ENCODE assay signal across 10 mouse cellular contexts in the genomic region with DNA sequence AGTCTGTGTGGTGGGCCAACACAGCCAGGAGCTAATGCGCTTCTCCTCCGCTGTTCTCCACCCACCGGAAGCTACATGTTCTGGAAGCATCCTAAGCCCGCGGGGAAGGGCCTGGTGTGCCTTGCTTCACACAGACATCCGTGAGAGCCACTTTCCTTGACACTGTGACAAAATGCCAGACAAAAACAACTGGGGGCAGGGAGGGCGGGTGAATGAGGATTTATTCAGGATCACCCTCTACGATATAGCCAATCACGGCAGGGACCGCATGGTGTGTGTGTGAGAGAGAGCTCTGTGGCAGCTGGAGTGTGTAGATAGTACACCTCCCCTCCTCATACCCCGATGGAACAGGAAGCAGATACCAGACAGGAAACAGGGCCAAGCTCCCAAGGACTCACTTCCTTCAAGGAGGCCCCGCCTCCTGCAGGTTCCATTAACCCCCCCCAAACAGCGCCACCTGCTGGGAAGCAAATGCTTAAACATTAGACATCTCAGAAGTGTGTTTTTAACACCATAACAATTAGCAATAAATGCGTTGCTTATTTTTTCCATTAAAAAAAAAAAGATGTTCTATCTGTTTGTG. TPM values are rescaled to one million over a fixed set of nuclear protein-coding genes. Genes with fewer than 3 reads are reported as not detected.
DNase-seq lines count a peak whose midpoint lies in the region; ATAC-seq lines count a peak whose summit lies in the region.
"Had no signal": no experiment of that assay in that cellular context is flagged by ENCODE, and none has a peak within 500 bp of the region (broad histone marks: within the 10 kb centered on the region; RNA-seq: fewer than 3 reads in every experiment).

No protein-coding gene starts in this region.

- H3K4me1 ChIP-seq in heart, embryonic 11.5 days (ENCODE audit: control insufficient read depth, insufficient read depth, low read length), result peaks cover 6% of the 10 kb centered on the region; the same call in 1 of the 2 replicates
- peaks cover 15% of the 10 kb centered on the region for H3K4me1 ChIP-seq in liver, embryonic 12.5 days

- no peak overlapping the region for H3K4me2 ChIP-seq in heart, embryonic 11.5 days
- peak overlapping the region; percentile 31 for H3K4me2 ChIP-seq in liver, embryonic 12.5 days
- H3K4me2 ChIP-seq: embryonic facial prominence, embryonic 12.5 days; neural tube, embryonic 13.5 days had no signal

- H3K27ac ChIP-seq in heart, embryonic 11.5 days (ENCODE audit: low read depth, low read length), result no peak overlapping the region
- H3K27ac ChIP-seq in liver, embryonic 12.5 days, result no peak overlapping the region
- H3K27ac ChIP-seq: embryonic facial prominence, embryonic 12.5 days; neural tube, embryonic 13.5 days had no signal

- H3K4me3 ChIP-seq in heart, embryonic 11.5 days (ENCODE audit: low read depth, low read length), result no peak overlapping the region
- H3K4me3 ChIP-seq in liver, embryonic 12.5 days, result no peak overlapping the region
- H3K4me3 ChIP-seq: embryonic facial prominence, embryonic 12.5 days; neural tube, embryonic 13.5 days had no signal

- H3K9me3 ChIP-seq in heart, embryonic 11.5 days (replicated peaks; ENCODE audit: control insufficient read depth, low read length), result no peaks in the 10 kb centered on the region
- H3K9me3 ChIP-seq in liver, embryonic 12.5 days (replicated peaks), result 0 out of 2 replicates have a peak, but pooled peaks cover 3% of the 10 kb centered on the region
- H3K9me3 ChIP-seq: embryonic facial prominence, embryonic 12.5 days; neural tube, embryonic 13.5 days had no signal

- peak; percentile 74 for DNase-seq in A20 (ENCODE audit: low read depth, low spot score)
- DNase-seq in R1 (ENCODE audit: low read depth, low spot score), result peak; percentile 94
- DNase-seq in splenic B cell, adult 2 months (ENCODE audit: low read depth, low spot score), result peak; percentile 71
- no peak for DNase-seq in adipocyte (ENCODE audit: low spot score)
- DNase-seq in embryo, embryonic 9.5 days (ENCODE audit: extremely low spot score), result no peak
- DNase-seq in cerebellum, adult 9-10 months, result no peak

- 68% methylated on average over 14 of the region's 14 CpGs for WGBS in heart, embryonic 11.5 days (ENCODE audit: insufficient replicate concordance)
- WGBS in liver, embryonic 12.5 days (ENCODE audit: insufficient replicate concordance), result 36% methylated on average over 14 of the region's 14 CpGs

- no peaks in the 10 kb centered on the region for H3K27me3 ChIP-seq in heart, embryonic 11.5 days (ENCODE audit: control insufficient read depth, insufficient read depth, low read length)
- no peaks in the 10 kb centered on the region for H3K27me3 ChIP-seq in liver, embryonic 12.5 days (replicated peaks)
- no peaks in the 10 kb centered on the region for H3K27me3 ChIP-seq in splenic B cell, adult 2 months (ENCODE audit: control insufficient read depth, insufficient read depth, low read length, poor library complexity, severe bottlenecking)
- H3K27me3 ChIP-seq: embryonic facial prominence, embryonic 12.5 days; neural tube, embryonic 13.5 days had no signal

- H3K36me3 ChIP-seq in heart, embryonic 11.5 days (ENCODE audit: control insufficient read depth, insufficient read depth, low read length), result no peaks in the 10 kb centered on the region
- H3K36me3 ChIP-seq in liver, embryonic 12.5 days, result no peaks in the 10 kb centered on the region
- no peaks in the 10 kb centered on the region for H3K36me3 ChIP-seq in splenic B cell, adult 2 months (ENCODE audit: control insufficient read depth, insufficient read depth, low read length, poor library complexity, severe bottlenecking)
- H3K36me3 ChIP-seq: embryonic facial prominence, embryonic 12.5 days; neural tube, embryonic 13.5 days had no signal

- ATAC-seq in heart, embryonic 11.5 days (replicated peaks; ENCODE audit: insufficient number of reproducible peaks, low FRiP score, low TSS enrichment), result peak; percentile 63; the same call in 1 of the 2 replicates
- ATAC-seq in liver, embryonic 12.5 days, result peak; percentile 71; the same call in 1 of the 2 replicates

- no peak overlapping the region for H3K9ac ChIP-seq in heart, embryonic 11.5 days (ENCODE audit: low read depth, low read length)
- no peak overlapping the region for H3K9ac ChIP-seq in liver, embryonic 12.5 days
- H3K9ac ChIP-seq: embryonic facial prominence, embryonic 12.5 days; neural tube, embryonic 13.5 days had no signal

RNA-seq across cellular contexts. Expression of gene Ctnnb1, which starts 14.0 kb away (rescaled TPM):
- polyA plus RNA-seq in heart, embryonic 11.5 days (2014; fragmentation: Nextera tagmentation; extraction: Ambion mirVana), result 433 and 469 TPM in 2 replicates
- polyA plus RNA-seq in liver, embryonic 12.5 days (2016; fragmentation: Nextera tagmentation; extraction: Ambion mirVana), result 158 and 161 TPM in 2 replicates

Comparison
In these comparisons a context has a peak if more than half of its experiments do, and no peak if none do; other contexts are left out.
1. DNase-seq: peak in A20 (single experiment), R1 (single experiment) and splenic B cell, adult 2 months (single experiment); none in adipocyte (single experiment), embryo, embryonic 9.5 days (single experiment) and cerebellum, adult 9-10 months (single experiment).